Mouse (Mus musculus): Measurements from ENCODE around the gene Mga. TPM values are rescaled to one million over a fixed set of nuclear protein-coding genes. Genes with fewer than 3 reads are reported as not detected.

Mga gene
- polyA plus RNA-seq, 1 experiment from 2014 or later: 14.2 TPM

DNA sequence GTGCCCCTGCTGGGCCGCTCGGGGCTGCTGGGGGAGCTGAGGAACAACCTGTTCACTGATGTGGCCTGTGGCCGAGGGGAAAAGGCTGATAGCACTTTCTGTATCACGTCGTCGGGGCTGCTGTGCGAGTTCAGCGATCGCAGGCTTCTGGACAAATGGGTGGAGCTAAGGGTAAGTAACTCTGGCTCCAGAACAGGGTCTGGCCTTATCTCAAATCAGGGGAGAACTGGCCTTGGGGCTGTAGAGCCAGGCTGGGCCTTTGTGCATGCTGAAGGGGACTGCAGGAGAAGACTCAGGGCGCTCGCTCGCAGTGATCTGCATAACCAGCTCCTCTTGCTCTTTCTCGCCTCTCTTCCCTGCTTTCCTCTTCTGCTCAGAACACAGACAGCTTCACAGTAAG lies 115.9 kb downstream of the Mga start:
- DNase-seq (ENCODE audit: low spot score): no peak
- no peaks in the 10 kb centered on the region for H3K27me3 ChIP-seq (replicated peaks; ENCODE audit: insufficient read depth, low read length)
- no peak for TF ChIP-seq EP300 (IDR thresholded peaks at IDR 0.05)
- TF ChIP-seq CTCF (IDR thresholded peaks at IDR 0.05): no peak
- H3K4me2 ChIP-seq (replicated peaks; ENCODE audit: low read depth, low read length): no peak overlapping the region
- H3K36me3 ChIP-seq (ENCODE audit: insufficient read depth, low read length): peaks cover 19% of the 10 kb centered on the region; the same call in 1 of the 2 replicates
- 82% methylated on average over 13 of the region's 13 CpGs for WGBS
- H3K9me3 ChIP-seq (ENCODE audit: low read length): no peaks in the 10 kb centered on the region
- no peak overlapping the region for H3K27ac ChIP-seq (ENCODE audit: low read length)
- no peaks in the 10 kb centered on the region for H3K4me1 ChIP-seq (ENCODE audit: insufficient read depth, low read depth, low read length)
- no peak overlapping the region for H3K9ac ChIP-seq (replicated peaks; ENCODE audit: low read depth)
- no peak for ATAC-seq
- no peak overlapping the region for H3K4me3 ChIP-seq (ENCODE audit: low read depth, low read length)

DNA sequence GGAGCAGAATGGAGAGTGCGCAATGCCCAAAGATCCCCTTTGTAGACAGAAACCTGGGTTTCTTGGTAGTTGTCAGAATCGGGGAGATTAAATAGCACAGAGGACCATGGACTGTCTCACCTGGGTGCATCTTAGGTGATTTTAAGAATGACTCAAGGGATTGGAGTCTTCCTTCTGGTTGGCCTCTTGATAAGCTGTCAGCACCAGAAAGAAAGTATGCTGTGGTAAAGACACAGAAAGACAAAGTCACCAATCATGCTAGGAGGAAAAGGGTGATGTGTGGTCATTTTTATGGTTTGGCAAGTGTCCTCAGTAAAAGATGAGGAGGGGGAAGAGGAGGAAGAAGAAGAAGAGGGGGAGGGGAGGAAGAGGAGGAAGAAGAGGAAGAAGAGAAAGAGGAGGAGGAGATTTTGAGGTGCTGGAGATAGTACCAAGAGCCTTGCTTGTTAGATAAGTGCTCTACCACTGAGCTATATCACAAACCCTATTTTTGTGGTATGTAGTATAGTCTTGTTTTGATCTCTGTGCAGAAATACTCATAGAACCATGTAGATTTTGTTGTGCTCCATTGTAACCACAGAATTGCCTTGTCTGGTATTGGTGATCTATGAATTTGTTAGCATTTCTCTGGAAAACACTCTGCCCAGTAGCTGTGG lies 116.9 kb downstream of the Mga start:
- DNase-seq (ENCODE audit: low spot score) (no peak), ATAC-seq (no peak)
- H3K36me3 ChIP-seq (ENCODE audit: insufficient read depth, low read length): peaks cover 23% of the 10 kb centered on the region; the same call in 1 of the 2 replicates
- WGBS: 88% methylated on average over 2 of the region's 2 CpGs
- H3K9ac ChIP-seq (replicated peaks; ENCODE audit: low read depth): no peak overlapping the region
- no peaks in the 10 kb centered on the region for H3K4me1 ChIP-seq (ENCODE audit: insufficient read depth, low read depth, low read length)
- TF ChIP-seq CTCF (IDR thresholded peaks at IDR 0.05) (no peak), EP300 (IDR thresholded peaks at IDR 0.05) (no peak)
- no peak overlapping the region for H3K4me2 ChIP-seq (replicated peaks; ENCODE audit: low read depth, low read length)
- no peak overlapping the region for H3K27ac ChIP-seq (ENCODE audit: low read length)
- no peaks in the 10 kb centered on the region for H3K9me3 ChIP-seq (ENCODE audit: low read length)
- H3K4me3 ChIP-seq (ENCODE audit: low read depth, low read length): no peak overlapping the region
- no peaks in the 10 kb centered on the region for H3K27me3 ChIP-seq (replicated peaks; ENCODE audit: insufficient read depth, low read length)

DNA sequence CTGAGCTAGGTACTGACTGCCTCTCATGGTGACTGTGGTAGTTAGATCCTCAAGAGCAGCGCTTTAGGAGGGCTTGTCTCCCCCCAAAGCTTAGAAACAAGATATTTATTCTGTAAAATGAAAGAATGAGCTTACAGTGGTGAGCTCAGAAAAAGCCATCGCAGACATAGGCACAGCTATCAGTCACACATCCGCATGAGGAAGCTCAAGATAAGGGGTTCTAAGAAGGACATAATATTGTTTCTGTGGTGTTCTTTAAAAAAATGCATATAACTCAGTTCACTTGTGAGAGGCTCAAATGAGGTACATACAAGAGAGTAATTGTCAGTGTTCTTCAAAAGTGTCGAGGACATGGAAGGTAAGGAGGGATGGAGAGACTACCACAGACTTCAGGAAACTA lies 118.9 kb downstream of the Mga start:
- no peak overlapping the region for H3K27ac ChIP-seq (ENCODE audit: low read length)
- no peak overlapping the region for H3K4me2 ChIP-seq (replicated peaks; ENCODE audit: low read depth, low read length)
- H3K9ac ChIP-seq (replicated peaks; ENCODE audit: low read depth): no peak overlapping the region
- ATAC-seq: no peak
- no peaks in the 10 kb centered on the region for H3K9me3 ChIP-seq (ENCODE audit: low read length)
- no peak for DNase-seq (ENCODE audit: low spot score)
- H3K4me3 ChIP-seq (ENCODE audit: low read depth, low read length): no peak overlapping the region
- no peak for TF ChIP-seq EP300 (IDR thresholded peaks at IDR 0.05)
- TF ChIP-seq CTCF (IDR thresholded peaks at IDR 0.05): no peak
- 94% methylated on average over 4 of the region's 4 CpGs for WGBS
- H3K4me1 ChIP-seq (ENCODE audit: insufficient read depth, low read depth, low read length): no peaks in the 10 kb centered on the region
- H3K27me3 ChIP-seq (replicated peaks; ENCODE audit: insufficient read depth, low read length): no peaks in the 10 kb centered on the region
- H3K36me3 ChIP-seq (ENCODE audit: insufficient read depth, low read length): peaks cover 32% of the 10 kb centered on the region

DNA sequence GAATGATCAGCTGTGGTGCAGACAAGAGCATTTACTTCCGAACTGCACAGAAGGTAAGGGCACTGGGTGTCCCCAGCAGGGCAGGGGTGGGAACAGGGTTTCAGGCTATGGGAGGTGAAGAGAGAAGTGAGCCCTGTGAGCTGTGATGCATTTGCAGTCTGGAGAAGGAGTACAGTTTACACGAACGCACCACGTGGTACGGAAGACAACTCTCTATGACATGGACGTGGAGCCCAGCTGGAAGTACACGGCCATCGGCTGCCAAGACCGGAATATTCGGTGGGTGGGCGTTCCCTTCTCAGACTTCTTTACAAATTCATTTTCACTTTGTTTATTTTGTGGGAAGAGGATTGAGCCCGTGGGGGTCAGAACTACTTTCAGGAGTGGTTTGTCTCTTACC lies 120.6 kb downstream of the Mga start:
- ATAC-seq (peak; percentile 57), DNase-seq (ENCODE audit: low spot score) (no peak)
- no peaks in the 10 kb centered on the region for H3K4me1 ChIP-seq (ENCODE audit: insufficient read depth, low read depth, low read length)
- H3K4me3 ChIP-seq (ENCODE audit: low read depth, low read length): no peak overlapping the region
- no peak for TF ChIP-seq EP300 (IDR thresholded peaks at IDR 0.05)
- TF ChIP-seq CTCF (IDR thresholded peaks at IDR 0.05): no peak
- WGBS: 67% methylated on average over 12 of the region's 12 CpGs
- no peaks in the 10 kb centered on the region for H3K27me3 ChIP-seq (replicated peaks; ENCODE audit: insufficient read depth, low read length)
- H3K27ac ChIP-seq (ENCODE audit: low read length): no peak overlapping the region
- H3K9ac ChIP-seq (replicated peaks; ENCODE audit: low read depth): no peak overlapping the region
- H3K36me3 ChIP-seq (ENCODE audit: insufficient read depth, low read length): peaks cover 32% of the 10 kb centered on the region
- no peaks in the 10 kb centered on the region for H3K9me3 ChIP-seq (ENCODE audit: low read length)
- no peak overlapping the region for H3K4me2 ChIP-seq (replicated peaks; ENCODE audit: low read depth, low read length)

Small RNAs within 50 kb of the gene (microRNA-seq; reads per million reads assigned to microRNA genes)
- not detected for gene Mir7665

Other genes starting within 250 kb of the Mga start
- 22.8 and 23.3 TPM in 2 replicates for gene Ndufaf1, start 234.4 kb upstream of the Mga start, polyA plus RNA-seq (2015; fragmentation: Nextera tagmentation; extraction: Ambion mirVana)
- gene Rtf1, start 222.2 kb upstream of the Mga start, polyA plus RNA-seq (2015; fragmentation: Nextera tagmentation; extraction: Ambion mirVana): 39.2 and 40.0 TPM in 2 replicates
- 6.5 and 6.6 TPM in 2 replicates for gene Itpka, start 154.9 kb upstream of the Mga start, polyA plus RNA-seq (2015; fragmentation: Nextera tagmentation; extraction: Ambion mirVana)
- 0.79 and 1.3 TPM in 2 replicates for gene Ltk, start 136.8 kb upstream of the Mga start, polyA plus RNA-seq (2015; fragmentation: Nextera tagmentation; extraction: Ambion mirVana)
- 10.0 and 11.0 TPM in 2 replicates for gene Rpap1, start 109.7 kb upstream of the Mga start, polyA plus RNA-seq (2015; fragmentation: Nextera tagmentation; extraction: Ambion mirVana)
- 7.3 and 7.9 TPM in 2 replicates for gene Tyro3, start 99.5 kb upstream of the Mga start, polyA plus RNA-seq (2015; fragmentation: Nextera tagmentation; extraction: Ambion mirVana)
- gene Mapkbp1, start 75.5 kb downstream of the Mga start, polyA plus RNA-seq (2015; fragmentation: Nextera tagmentation; extraction: Ambion mirVana): 2.5 and 2.6 TPM in 2 replicates
- 18.1 and 22.6 TPM in 2 replicates for gene Jmjd7, start 130.3 kb downstream of the Mga start, polyA plus RNA-seq (2015; fragmentation: Nextera tagmentation; extraction: Ambion mirVana)
- gene Gm28042, start 130.3 kb downstream of the Mga start, polyA plus RNA-seq (2015; fragmentation: Nextera tagmentation; extraction: Ambion mirVana): 0.69 and 0.70 TPM in 2 replicates
- gene Pla2g4b, start 136.2 kb downstream of the Mga start, polyA plus RNA-seq (2015; fragmentation: Nextera tagmentation; extraction: Ambion mirVana): 0.18 and 0.92 TPM in 2 replicates